Mouse (Mus musculus) urinary bladder, adult 18-20 months (tissue): Measurements from ENCODE around the gene Nrgn.

ENCODE experiments used
- DNase-seq, 2 experiments: peaks; one replicate each; pipeline ENCODE4 v3.0.0; 2022; ENCODE audit warnings: low spot score in 2 of 2, mixed read lengths in 2 of 2

Gene Nrgn

GRCm38 (mm10) chr9:37552536-37553293 lies at the start of gene Nrgn:
Gene Nrgn, minus strand, starts transcription at chr9:37552904.
- peak; percentile 50 to 81 for DNase-seq

GRCm38 (mm10) chr9:37600538-37601205 lies 48.0 kb upstream of the Nrgn start:
- no peak for DNase-seq

DNA sequence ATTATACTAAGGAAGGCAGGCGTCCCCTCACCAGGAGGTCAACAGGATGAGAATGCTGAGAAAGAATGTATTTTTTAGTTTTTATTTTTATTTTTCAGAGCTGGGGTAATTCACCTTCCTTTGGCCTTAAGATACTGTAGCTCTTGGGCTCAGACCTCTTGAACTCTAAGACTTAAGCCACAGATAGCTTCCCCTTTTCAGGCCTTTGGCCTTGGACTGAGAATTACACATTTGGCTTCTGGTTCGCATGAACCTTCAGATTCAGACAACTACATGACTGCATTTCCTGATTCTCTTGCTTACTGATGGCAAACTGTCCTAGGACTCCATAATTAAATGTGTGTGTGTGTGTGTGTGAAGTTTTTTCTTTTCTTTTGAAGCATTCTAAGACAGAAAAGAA lies 45.9 kb upstream of the Nrgn start:
- no peak for DNase-seq

DNA sequence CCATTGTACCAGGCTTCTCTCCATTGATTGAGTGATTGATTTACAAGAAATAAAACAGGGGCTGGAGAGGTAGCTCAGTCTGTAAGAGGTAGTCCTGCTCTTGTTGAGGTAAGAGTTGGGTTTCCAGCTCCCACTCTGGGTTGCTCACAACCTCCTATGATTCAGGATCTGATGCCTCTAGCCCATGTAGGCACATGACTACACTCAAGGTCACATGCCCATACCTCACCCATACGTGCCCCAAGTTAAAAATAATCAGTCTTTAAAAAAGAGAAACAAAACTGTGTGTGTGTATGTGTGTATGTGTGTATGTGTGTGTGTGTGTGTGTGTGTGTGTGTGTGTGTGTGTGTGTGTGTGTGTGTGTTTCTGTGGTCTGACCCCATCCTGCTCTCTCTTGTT lies 42.9 kb upstream of the Nrgn start:
- DNase-seq: no peak

DNA sequence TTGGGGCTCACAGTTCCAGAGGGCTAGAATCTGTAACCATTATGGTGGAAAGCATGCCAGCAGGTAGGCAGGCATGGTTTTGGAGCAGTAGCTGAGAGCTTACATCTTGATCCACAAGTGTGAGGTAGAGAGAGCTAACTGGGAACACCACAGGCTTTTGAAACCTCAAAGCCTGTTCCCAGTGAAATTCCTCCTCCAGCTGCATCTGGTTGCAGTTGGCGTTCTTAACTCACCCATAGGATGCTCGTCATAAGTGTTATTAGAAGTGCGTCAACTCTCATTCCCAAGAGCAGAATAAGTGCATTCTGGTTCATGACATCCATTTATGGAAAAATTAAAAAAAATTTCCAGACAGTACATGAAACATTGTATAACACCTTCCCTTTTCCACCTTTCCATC lies 41.0 kb upstream of the Nrgn start:
- DNase-seq: no peak

GRCm38 (mm10) chr9:37592633-37593032 lies 39.9 kb upstream of the Nrgn start:
- no peak for DNase-seq

- no peak for DNase-seq
These were observed 39.3 kb upstream of the Nrgn start for GRCm38 (mm10) chr9:37592025-37592424.

DNA sequence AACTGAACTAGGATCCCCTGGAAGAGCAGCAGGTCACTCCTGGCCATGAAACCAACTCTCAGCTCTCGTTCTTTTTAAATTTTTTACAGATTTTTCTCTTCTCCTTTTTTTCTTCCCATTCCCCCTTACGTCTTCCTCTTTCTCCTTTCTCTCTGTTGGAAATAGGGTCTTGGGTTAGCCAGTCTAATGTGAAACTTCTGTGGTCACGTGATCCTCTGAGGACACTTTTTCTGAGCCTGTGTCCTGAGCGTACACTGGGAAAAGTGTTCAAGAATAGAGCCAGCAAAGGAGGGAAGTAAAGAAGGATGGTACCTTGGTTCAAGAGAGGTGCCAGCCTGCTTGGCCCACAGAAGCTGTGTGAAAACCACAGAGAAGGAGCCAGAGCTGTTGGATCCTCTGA lies 37.7 kb upstream of the Nrgn start:
- DNase-seq: no peak

DNA sequence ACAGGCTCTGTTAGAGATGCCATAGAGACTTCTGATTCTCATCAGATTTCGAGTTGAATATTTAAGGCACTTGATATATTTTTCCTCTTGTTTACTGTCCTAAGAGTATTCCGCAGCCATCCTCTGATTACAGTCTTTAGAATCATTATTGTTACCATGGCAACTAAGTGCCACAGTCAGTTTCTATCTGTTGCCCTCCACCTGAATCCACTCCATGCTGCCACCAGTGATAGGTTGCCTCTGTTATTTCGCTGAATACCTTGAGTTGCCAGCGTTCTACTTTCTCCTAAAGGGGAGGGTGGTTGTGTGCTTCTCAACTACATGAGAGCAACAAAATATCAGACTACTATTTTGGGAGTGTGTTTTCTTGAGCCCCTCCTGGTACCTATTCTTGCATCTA lies 34.0 kb upstream of the Nrgn start:
- no peak for DNase-seq

- DNase-seq: no peak
These were observed 30.9 kb upstream of the Nrgn start for GRCm38 (mm10) chr9:37583594-37583993.

DNA sequence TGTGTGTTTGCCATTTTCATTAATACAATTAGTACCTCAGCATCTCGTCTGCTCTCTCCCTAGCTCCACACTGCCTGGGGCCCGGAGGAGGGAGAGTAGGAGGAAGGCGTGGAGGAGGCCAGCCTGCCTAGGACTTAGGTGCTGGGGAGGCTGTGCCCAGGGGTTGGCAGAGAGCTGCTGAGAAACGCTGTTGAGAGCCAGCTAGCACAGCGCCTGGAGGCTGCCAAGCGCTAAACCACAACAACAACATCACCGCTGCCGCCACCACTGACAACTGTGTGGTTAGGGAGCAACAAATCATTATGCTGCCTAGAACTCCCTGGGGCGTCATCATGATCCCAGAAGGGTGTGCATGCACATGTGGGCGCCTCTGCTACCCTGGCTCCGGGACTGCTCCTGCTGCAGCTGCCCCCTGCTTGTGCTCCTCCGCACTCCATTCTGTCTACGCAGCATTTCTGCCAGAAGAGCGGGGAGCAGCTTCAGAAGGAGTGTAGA lies 23.8 kb upstream of the Nrgn start:
- DNase-seq: no peak

DNA sequence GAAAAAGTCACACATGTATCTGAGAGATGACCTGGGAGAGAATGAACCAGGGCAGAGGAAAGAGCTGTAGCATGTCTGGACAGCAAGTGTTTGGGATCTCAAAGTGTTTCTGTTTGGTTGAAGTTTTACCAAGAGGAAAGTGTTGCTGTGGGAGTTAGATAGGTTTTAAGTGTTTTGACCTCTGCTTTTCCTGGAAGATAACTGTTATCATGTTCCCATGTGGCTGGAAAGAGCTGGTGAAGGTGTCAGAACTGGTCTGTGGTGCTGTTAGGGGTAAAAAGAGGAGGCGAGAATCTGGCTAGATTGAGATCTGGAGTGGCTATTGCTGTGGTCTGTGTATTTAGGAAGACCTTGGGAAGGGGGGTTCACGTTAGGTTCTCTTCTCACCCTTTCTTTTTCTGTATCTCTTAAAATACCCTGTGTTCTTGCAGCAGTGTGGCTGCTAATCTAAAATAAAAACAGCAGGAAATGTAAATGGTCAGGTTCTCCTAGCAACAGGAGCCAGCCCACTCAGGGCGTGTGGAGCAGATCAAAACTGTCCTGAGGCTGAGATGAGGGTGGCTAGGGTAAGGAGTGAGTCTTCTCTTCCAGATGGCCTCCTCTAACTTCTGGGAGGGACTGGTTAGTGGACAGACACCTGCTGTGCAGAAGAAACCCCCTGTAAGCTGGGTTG lies 19.6 kb upstream of the Nrgn start:
- DNase-seq: no peak

GRCm38 (mm10) chr9:37569231-37569835 lies 16.6 kb upstream of the Nrgn start:
- no peak for DNase-seq

DNA sequence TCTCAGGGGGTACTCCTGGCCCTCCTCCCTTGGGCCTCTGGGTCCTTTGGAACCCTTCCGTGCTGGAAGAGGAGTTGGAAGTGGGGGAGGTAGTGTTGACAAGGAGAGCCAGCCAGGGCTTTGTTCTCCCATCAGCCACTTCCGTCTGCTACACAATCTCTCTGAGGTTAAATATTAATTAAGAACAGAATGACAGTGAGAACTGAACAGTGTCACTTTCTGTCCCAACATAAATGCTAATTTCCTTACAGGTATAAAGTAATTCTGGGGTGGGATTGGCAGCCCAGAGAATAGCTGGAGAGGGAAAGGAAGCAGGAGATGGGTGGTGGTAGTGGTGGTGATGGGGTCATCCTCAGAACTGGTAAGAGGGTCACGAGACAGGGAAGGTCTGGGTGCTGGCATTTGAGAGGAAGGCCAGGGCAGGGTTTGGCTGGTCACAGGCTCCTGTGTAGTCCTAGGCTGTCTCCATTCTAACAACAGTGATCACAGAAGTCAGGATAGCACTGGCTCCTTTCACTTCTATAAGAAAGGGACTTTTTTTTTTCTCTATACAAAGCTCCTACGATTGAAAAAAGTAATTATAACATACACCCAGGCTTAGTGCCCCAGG lies 16.0 kb upstream of the Nrgn start:
- no peak for DNase-seq

DNA sequence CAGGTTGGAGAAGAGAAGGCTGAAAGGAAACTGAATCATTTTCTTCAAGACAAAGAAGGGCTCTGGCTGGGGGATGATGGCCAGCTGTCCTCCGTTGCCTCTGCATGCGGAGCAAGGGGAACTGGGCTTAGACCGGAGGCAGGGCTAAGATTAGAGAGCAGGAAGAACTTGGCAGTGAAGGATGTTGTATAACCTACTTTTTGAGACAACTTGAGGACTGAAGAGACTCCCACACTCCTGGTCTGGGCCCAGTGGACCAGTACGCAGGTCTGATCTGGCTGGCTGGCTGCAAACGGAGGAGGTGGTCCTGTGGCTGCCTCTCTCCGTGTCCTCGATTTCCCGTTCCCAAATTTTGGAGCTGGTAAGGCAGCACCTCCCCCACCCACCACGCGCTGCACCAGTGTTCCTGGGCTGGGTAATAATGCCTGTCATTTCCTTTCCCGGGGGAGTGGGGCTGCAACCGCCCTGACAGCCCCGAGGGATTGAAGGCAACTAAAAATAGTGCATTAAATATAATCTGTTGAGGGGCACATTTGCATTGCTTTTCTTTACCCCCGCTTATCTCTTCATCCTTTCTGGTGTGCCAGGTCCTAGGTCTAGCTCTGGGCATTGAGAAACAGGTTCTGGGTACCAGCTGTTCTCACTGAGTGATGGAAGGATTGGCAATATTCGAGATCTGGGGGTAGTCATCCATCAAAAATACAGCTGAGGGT lies 15.3 kb upstream of the Nrgn start:
- DNase-seq: no peak

GRCm38 (mm10) chr9:37567454-37567853 lies 14.8 kb upstream of the Nrgn start:
- DNase-seq: no peak

DNA sequence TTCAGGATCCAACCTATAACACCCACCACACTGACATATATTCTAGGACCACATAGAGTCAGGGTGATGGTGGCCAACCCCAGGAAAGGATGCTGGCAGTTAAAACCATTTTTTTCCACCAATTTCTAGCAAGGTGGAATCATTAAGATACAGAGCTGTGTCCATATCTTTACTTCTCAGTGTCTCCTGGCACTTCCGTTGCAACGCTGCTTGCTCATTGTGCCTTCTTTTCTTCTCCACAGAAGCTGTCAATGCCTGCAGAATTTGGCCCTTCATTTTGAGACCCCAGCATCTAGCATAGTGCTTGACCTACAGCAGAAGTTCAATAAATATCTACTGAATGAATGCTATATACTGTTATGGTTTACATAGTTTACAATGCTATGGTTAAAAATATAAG lies 14.3 kb upstream of the Nrgn start:
- no peak for DNase-seq

GRCm38 (mm10) chr9:37563805-37564204 lies 11.1 kb upstream of the Nrgn start:
- no peak for DNase-seq

- no peak for DNase-seq
These were observed 7.9 kb upstream of the Nrgn start for GRCm38 (mm10) chr9:37560617-37561016.

DNA sequence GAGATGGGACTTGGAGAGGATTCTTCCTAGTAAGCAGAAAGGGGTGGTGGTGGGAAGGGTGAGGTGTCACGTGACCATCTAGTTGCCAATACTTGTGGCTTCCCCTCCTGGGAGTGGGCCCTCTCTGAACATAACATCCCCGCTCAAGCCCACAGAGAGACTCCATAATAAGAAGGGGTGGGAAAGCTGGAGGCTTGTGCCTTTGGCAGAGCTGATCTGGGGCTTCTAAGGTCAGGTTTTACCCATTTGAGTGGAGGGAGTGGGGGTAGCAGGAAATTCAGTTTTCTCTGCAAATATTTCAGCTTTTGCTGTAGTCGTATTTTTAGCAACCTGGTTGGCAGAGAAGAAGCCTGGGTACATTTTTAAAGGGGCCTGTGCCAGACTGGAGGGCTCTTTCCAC lies 3.7 kb upstream of the Nrgn start:
- no peak for DNase-seq
